ENCODE assay signal across 12 mouse cellular contexts in the genomic region with DNA sequence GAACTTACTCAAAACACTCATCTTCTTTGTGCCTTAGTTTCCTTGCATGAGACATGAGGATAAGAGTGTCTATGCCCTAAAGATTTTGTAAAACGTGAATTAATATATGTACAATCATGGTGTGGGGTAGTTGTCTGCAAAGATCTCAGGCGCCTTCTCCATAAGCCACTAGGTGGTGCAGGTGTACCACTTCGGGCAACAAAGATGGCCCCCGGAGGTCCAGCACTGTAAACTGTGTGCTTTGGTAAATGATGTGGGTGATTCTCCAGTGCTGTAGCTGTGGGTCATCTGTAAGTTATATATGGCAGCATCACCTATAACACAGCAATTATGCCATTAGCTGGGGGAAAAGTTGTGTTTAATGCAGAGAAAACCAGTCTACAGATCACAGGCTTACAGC. TPM values are rescaled to one million over a fixed set of nuclear protein-coding genes. Genes with fewer than 3 reads are reported as not detected.
A peak's percentile ranks its signal among the peaks of the same experiment; 100 is the strongest.
DNase-seq lines count a peak whose midpoint lies in the region; ATAC-seq and TF ChIP-seq lines count a peak whose summit lies in the region.
"Had no signal": no experiment of that assay in that cellular context is flagged by ENCODE, and none has a peak within 500 bp of the region (broad histone marks: within the 10 kb centered on the region; RNA-seq: fewer than 3 reads in every experiment).

No protein-coding gene starts in this region.

- H3K4me3 ChIP-seq in kidney, postnatal 0 days (replicated peaks; ENCODE audit: low read depth, low read length) = no peak overlapping the region
- no peak overlapping the region for H3K4me3 ChIP-seq in kidney, embryonic 15.5 days (replicated peaks)
- H3K4me3 ChIP-seq: midbrain, embryonic 15.5 days; stomach, embryonic 15.5 days had no signal

- ATAC-seq in kidney, postnatal 0 days (replicated peaks; ENCODE audit: low FRiP score, low read depth) = no peak
- no peak for ATAC-seq in kidney, embryonic 15.5 days (replicated peaks; ENCODE audit: low FRiP score)
- ATAC-seq in megakaryocyte-erythroid progenitor cell, adult 5-6 weeks (replicated peaks; ENCODE audit: low FRiP score, low TSS enrichment, poor library complexity, severe bottlenecking) = peak; percentile 74; the same call in 1 of the 2 replicates
- ATAC-seq: midbrain, embryonic 15.5 days had no signal

- WGBS in kidney, postnatal 0 days = 61% methylated on average over 4 of the region's 4 CpGs
- 55% methylated on average over 4 of the region's 4 CpGs for WGBS in kidney, embryonic 15.5 days

- no peaks in the 10 kb centered on the region for H3K36me3 ChIP-seq in kidney, postnatal 0 days (ENCODE audit: insufficient read depth, low read length)
- no peaks in the 10 kb centered on the region for H3K36me3 ChIP-seq in kidney, embryonic 15.5 days
- H3K36me3 ChIP-seq: midbrain, embryonic 15.5 days; stomach, embryonic 15.5 days had no signal

- no peak overlapping the region for H3K27ac ChIP-seq in kidney, postnatal 0 days
- no peak overlapping the region for H3K27ac ChIP-seq in kidney, embryonic 15.5 days
- H3K27ac ChIP-seq: midbrain, embryonic 15.5 days; stomach, embryonic 15.5 days had no signal

- H3K9ac ChIP-seq in kidney, postnatal 0 days (ENCODE audit: low read depth, low read length) = no peak overlapping the region
- H3K9ac ChIP-seq in kidney, embryonic 15.5 days = no peak overlapping the region
- H3K9ac ChIP-seq: midbrain, embryonic 15.5 days; stomach, embryonic 15.5 days had no signal

- intact Hi-C loops in left cerebral cortex, postnatal 36 days (cut with DNase I) = loop anchor here (10.0 kb wide), 2 partner anchors 159 to 429 kb away; no protein-coding TSS in a partner anchor

- peak; percentile 59 for TF ChIP-seq CTCF in kidney, postnatal 0 days (IDR thresholded peaks at IDR 0.05; ENCODE audit: low read depth)

- no peaks in the 10 kb centered on the region for H3K9me3 ChIP-seq in kidney, postnatal 0 days (replicated peaks; ENCODE audit: low read length)
- no peaks in the 10 kb centered on the region for H3K9me3 ChIP-seq in kidney, embryonic 15.5 days (replicated peaks)
- H3K9me3 ChIP-seq: midbrain, embryonic 15.5 days; stomach, embryonic 15.5 days had no signal

- peaks cover 6% of the 10 kb centered on the region; the same call in 1 of the 2 replicates for H3K4me1 ChIP-seq in kidney, postnatal 0 days (replicated peaks; ENCODE audit: insufficient read depth, low read length)
- peaks cover 17% of the 10 kb centered on the region for H3K4me1 ChIP-seq in kidney, embryonic 15.5 days

- DNase-seq in kidney, postnatal 0 days (ENCODE audit: low spot score) = no peak
- peak; percentile 40 to 49 for DNase-seq in B cell, adult 2 months
- DNase-seq in NIH3T3 (ENCODE audit: low read depth) = peak; percentile 48
- DNase-seq in right cerebral cortex, postnatal 36 days (ENCODE audit: low spot score in 2 of 2) = no peak
- no peak for DNase-seq in left cerebral cortex, postnatal 36 days (ENCODE audit: low spot score in 2 of 2)
- no peak for DNase-seq in heart, adult 9 months (ENCODE audit: low spot score in 2 of 2)
- DNase-seq: heart, postnatal 36 days; retina, postnatal 1 day had no signal

- peaks cover 9% of the 10 kb centered on the region for H3K27me3 ChIP-seq in kidney, postnatal 0 days (ENCODE audit: insufficient read depth, low read length)
- peaks cover 45% of the 10 kb centered on the region for H3K27me3 ChIP-seq in kidney, embryonic 15.5 days

- no peak overlapping the region for H3K4me2 ChIP-seq in kidney, postnatal 0 days (ENCODE audit: low read length)
- H3K4me2 ChIP-seq in kidney, embryonic 15.5 days = no peak overlapping the region
- H3K4me2 ChIP-seq: midbrain, embryonic 15.5 days; stomach, embryonic 15.5 days had no signal

RNA-seq across cellular contexts. Expression of a gene that starts 3.6 kb away (rescaled TPM):
- polyA plus RNA-seq in kidney, postnatal 0 days (2015; fragmentation: Nextera tagmentation; extraction: Ambion mirVana) = 11.0 and 11.8 TPM in 2 replicates
- polyA plus RNA-seq in kidney, embryonic 15.5 days (2015; fragmentation: Nextera tagmentation; extraction: Ambion mirVana) = 16.5 and 16.9 TPM in 2 replicates
- total RNA-seq in megakaryocyte-erythroid progenitor cell, adult 5-6 weeks (2014; fragmentation: Nextera tagmentation) = not detected in 2 replicates
- total RNA-seq in megakaryocyte-erythroid progenitor cell, adult 5-6 weeks (2017) = not detected in 2 replicates
- total RNA-seq in left cerebral cortex, postnatal 36 days (2021) = 1 to 10 TPM; 5.5 to 7.5 TPM

RNA-seq across cellular contexts. Expression of a gene that starts 27.7 kb away (rescaled TPM):
- polyA plus RNA-seq in kidney, postnatal 0 days (2015; fragmentation: Nextera tagmentation; extraction: Ambion mirVana) = 0.21 and 0.23 TPM in 2 replicates
- 0.57 and 0.68 TPM in 2 replicates for polyA plus RNA-seq in kidney, embryonic 15.5 days (2015; fragmentation: Nextera tagmentation; extraction: Ambion mirVana)
- 3.0 and 4.1 TPM in 2 replicates for total RNA-seq in megakaryocyte-erythroid progenitor cell, adult 5-6 weeks (2014; fragmentation: Nextera tagmentation)
- total RNA-seq in megakaryocyte-erythroid progenitor cell, adult 5-6 weeks (2017) = 0.88 and 2.5 TPM in 2 replicates
- total RNA-seq in left cerebral cortex, postnatal 36 days (2021) = 1 to 10 TPM; 3.0 to 3.3 TPM

Comparison
In these comparisons a context has a peak if more than half of its experiments do, and no peak if none do; other contexts are left out.
1. DNase-seq: peak in B cell, adult 2 months (2 of 2) and NIH3T3 (single experiment); none in kidney, postnatal 0 days (single experiment), right cerebral cortex, postnatal 36 days (0 of 2), left cerebral cortex, postnatal 36 days (0 of 2) and heart, adult 9 months (0 of 2).
2. RNA of a gene that starts 3.6 kb away (total RNA-seq): 5.5 to 7.5 TPM in left cerebral cortex, postnatal 36 days; not detected in megakaryocyte-erythroid progenitor cell, adult 5-6 weeks; every median in the first group is over 4 times any median in the second.